Mouse (Mus musculus) ES-E14 (cell line): Measurements from ENCODE around the gene Prdx1.

Experiments
- CHD2 ChIP-seq: IDR thresholded peaks from 2 replicates; pipeline ENCODE4 v1.6.1; 2014; ENCODE audit warnings: mild to moderate bottlenecking, low read depth, low read length, inconsistent platforms
- HCFC1 ChIP-seq: IDR thresholded peaks from 2 replicates; pipeline ENCODE4 v1.6.1; 2012; ENCODE audit warnings: low read length, inconsistent platforms, borderline replicate concordance; ENCODE audit not compliant: insufficient read depth
- MAFK ChIP-seq: IDR thresholded peaks from 2 replicates; pipeline ENCODE4 v1.6.1; 2014; ENCODE audit warnings: mild to moderate bottlenecking, low read depth, low read length, inconsistent platforms; ENCODE audit not compliant: insufficient read depth

DNA sequence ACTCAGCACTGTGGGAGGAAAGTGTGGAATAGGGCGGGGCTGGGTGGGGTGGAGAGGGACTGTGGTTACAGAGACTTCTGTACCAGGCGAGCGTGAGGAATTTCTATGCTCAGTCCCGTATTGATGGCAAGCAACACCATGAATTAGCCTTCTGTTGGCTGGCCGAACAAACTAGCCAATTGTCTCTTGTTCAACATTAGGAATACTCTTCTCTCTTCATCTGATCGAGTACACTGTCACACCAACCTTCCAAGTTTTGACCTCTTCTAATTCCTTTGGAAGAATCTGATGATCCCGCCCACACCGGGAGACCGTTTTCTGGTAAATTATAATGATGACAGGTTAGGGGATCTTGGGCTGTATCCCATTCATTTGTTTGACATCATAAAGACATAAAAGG is 22.3 kb downstream of the Prdx1 start:
- TF ChIP-seq HCFC1: no peak
- TF ChIP-seq MAFK: no peak
- TF ChIP-seq CHD2: no peak
